Mouse (Mus musculus): ENCODE results near the gene Frmpd1. TPM values are rescaled to one million over a fixed set of nuclear protein-coding genes. Genes with fewer than 3 reads are reported as not detected.

The Frmpd1 gene
- polyA plus RNA-seq, 1 experiment from 2014 or later: 1.7 TPM

- Histone ChIP-seq H3K36me3 (ENCODE audit: control insufficient read depth, insufficient read depth, low read length) (no peaks in the 10 kb centered on the region), H3K27me3 (ENCODE audit: control insufficient read depth, insufficient read depth, low read depth, low read length) (no peaks in the 10 kb centered on the region), H3K9ac (ENCODE audit: low read depth, low read length) (no peak overlapping the region), H3K27ac (ENCODE audit: low read length) (no peak overlapping the region), H3K4me3 (ENCODE audit: low read depth, low read length) (no peak overlapping the region), H3K4me1 (ENCODE audit: control insufficient read depth, insufficient read depth, low read length) (no peaks in the 10 kb centered on the region), H3K9me3 (replicated peaks; ENCODE audit: control insufficient read depth, low read length, poor library complexity, severe bottlenecking) (no peaks in the 10 kb centered on the region), H3K4me2 (ENCODE audit: low read length) (no peak overlapping the region)
- no peak for ATAC-seq
- WGBS: 54% methylated on average over 3 of the region's 3 CpGs
Observed at GRCm38 (mm10) chr4:45286318-45286717, 101.6 kb downstream of the Frmpd1 start.

- Histone ChIP-seq H3K4me2 (ENCODE audit: low read length) (no peak overlapping the region), H3K36me3 (ENCODE audit: control insufficient read depth, insufficient read depth, low read length) (no peaks in the 10 kb centered on the region), H3K9ac (ENCODE audit: low read depth, low read length) (no peak overlapping the region), H3K27me3 (ENCODE audit: control insufficient read depth, insufficient read depth, low read depth, low read length) (no peaks in the 10 kb centered on the region), H3K4me1 (ENCODE audit: control insufficient read depth, insufficient read depth, low read length) (no peaks in the 10 kb centered on the region), H3K27ac (ENCODE audit: low read length) (no peak overlapping the region), H3K9me3 (replicated peaks; ENCODE audit: control insufficient read depth, low read length, poor library complexity, severe bottlenecking) (no peaks in the 10 kb centered on the region), H3K4me3 (ENCODE audit: low read depth, low read length) (no peak overlapping the region)
- ATAC-seq: no peak
- WGBS: 76% methylated on average over 5 of the region's 5 CpGs
Observed at GRCm38 (mm10) chr4:45287906-45288305, 103.2 kb downstream of the Frmpd1 start.

- H3K27ac ChIP-seq (ENCODE audit: low read length): peak within 1 kb of the TSS; percentile 48; the same call in 1 of the 2 replicates
- peak within 1 kb of the TSS; percentile 83 for H3K4me2 ChIP-seq (ENCODE audit: low read length)
- no peaks in the 10 kb centered on the region for H3K27me3 ChIP-seq (ENCODE audit: control insufficient read depth, insufficient read depth, low read depth, low read length)
- 22% methylated on average over 27 of the region's 27 CpGs for WGBS
- H3K36me3 ChIP-seq (ENCODE audit: control insufficient read depth, insufficient read depth, low read length): peaks cover 10% of the 10 kb centered on the region
- H3K9me3 ChIP-seq (replicated peaks; ENCODE audit: control insufficient read depth, low read length, poor library complexity, severe bottlenecking): no peaks in the 10 kb centered on the region
- peak within 1 kb of the TSS; percentile 75 for H3K4me3 ChIP-seq (ENCODE audit: low read depth, low read length)
- peak within 1 kb of the TSS; percentile 83 for H3K9ac ChIP-seq (ENCODE audit: low read depth, low read length)
- peak; percentile 97 for ATAC-seq
- peaks cover 11% of the 10 kb centered on the region for H3K4me1 ChIP-seq (ENCODE audit: control insufficient read depth, insufficient read depth, low read length)
Observed at GRCm38 (mm10) chr4:45296662-45297564, 112.2 kb downstream of the Frmpd1 start, which contains the start of gene Trmt10b. Trmt10b (plus strand) TSS chr4:45297127.

GRCm38 (mm10) chr4:45305536-45305935 lies 120.9 kb downstream of the Frmpd1 start:
- no peaks in the 10 kb centered on the region for H3K27me3 ChIP-seq (ENCODE audit: control insufficient read depth, insufficient read depth, low read depth, low read length)
- H3K9me3 ChIP-seq (replicated peaks; ENCODE audit: control insufficient read depth, low read length, poor library complexity, severe bottlenecking): no peaks in the 10 kb centered on the region
- no peak for ATAC-seq
- no peaks in the 10 kb centered on the region for H3K4me1 ChIP-seq (ENCODE audit: control insufficient read depth, insufficient read depth, low read length)
- no peak overlapping the region for H3K27ac ChIP-seq (ENCODE audit: low read length)
- no peak overlapping the region for H3K4me3 ChIP-seq (ENCODE audit: low read depth, low read length)
- WGBS: 97% methylated on average over 14 of the region's 14 CpGs
- H3K9ac ChIP-seq (ENCODE audit: low read depth, low read length): no peak overlapping the region
- H3K4me2 ChIP-seq (ENCODE audit: low read length): no peak overlapping the region
- peaks cover 62% of the 10 kb centered on the region for H3K36me3 ChIP-seq (ENCODE audit: control insufficient read depth, insufficient read depth, low read length)

GRCm38 (mm10) chr4:45308046-45308445 lies 123.4 kb downstream of the Frmpd1 start:
- no peak overlapping the region for H3K9ac ChIP-seq (ENCODE audit: low read depth, low read length)
- no peaks in the 10 kb centered on the region for H3K9me3 ChIP-seq (replicated peaks; ENCODE audit: control insufficient read depth, low read length, poor library complexity, severe bottlenecking)
- 31% methylated on average over 11 of the region's 11 CpGs for WGBS
- H3K27me3 ChIP-seq (ENCODE audit: control insufficient read depth, insufficient read depth, low read depth, low read length): no peaks in the 10 kb centered on the region
- H3K4me3 ChIP-seq (ENCODE audit: low read depth, low read length): no peak overlapping the region
- no peak overlapping the region for H3K27ac ChIP-seq (ENCODE audit: low read length)
- no peak for ATAC-seq
- no peak overlapping the region for H3K4me2 ChIP-seq (ENCODE audit: low read length)
- peaks cover 43% of the 10 kb centered on the region for H3K36me3 ChIP-seq (ENCODE audit: control insufficient read depth, insufficient read depth, low read length)
- no peaks in the 10 kb centered on the region for H3K4me1 ChIP-seq (ENCODE audit: control insufficient read depth, insufficient read depth, low read length)

GRCm38 (mm10) chr4:45308606-45309005 lies 123.9 kb downstream of the Frmpd1 start:
- Histone ChIP-seq H3K27me3 (ENCODE audit: control insufficient read depth, insufficient read depth, low read depth, low read length) (no peaks in the 10 kb centered on the region), H3K9me3 (replicated peaks; ENCODE audit: control insufficient read depth, low read length, poor library complexity, severe bottlenecking) (no peaks in the 10 kb centered on the region), H3K9ac (ENCODE audit: low read depth, low read length) (no peak overlapping the region), H3K4me3 (ENCODE audit: low read depth, low read length) (no peak overlapping the region), H3K4me2 (ENCODE audit: low read length) (no peak overlapping the region), H3K4me1 (ENCODE audit: control insufficient read depth, insufficient read depth, low read length) (no peaks in the 10 kb centered on the region), H3K27ac (ENCODE audit: low read length) (no peak overlapping the region), H3K36me3 (ENCODE audit: control insufficient read depth, insufficient read depth, low read length) (peaks cover 41% of the 10 kb centered on the region)
- ATAC-seq: no peak
- 95% methylated on average over 6 of the region's 6 CpGs for WGBS

- Histone ChIP-seq H3K4me3 (ENCODE audit: low read depth, low read length) (no peak overlapping the region), H3K27ac (ENCODE audit: low read length) (no peak overlapping the region), H3K9ac (ENCODE audit: low read depth, low read length) (no peak overlapping the region), H3K36me3 (ENCODE audit: control insufficient read depth, insufficient read depth, low read length) (peaks cover 30% of the 10 kb centered on the region), H3K9me3 (replicated peaks; ENCODE audit: control insufficient read depth, low read length, poor library complexity, severe bottlenecking) (no peaks in the 10 kb centered on the region), H3K27me3 (ENCODE audit: control insufficient read depth, insufficient read depth, low read depth, low read length) (no peaks in the 10 kb centered on the region), H3K4me2 (ENCODE audit: low read length) (no peak overlapping the region), H3K4me1 (ENCODE audit: control insufficient read depth, insufficient read depth, low read length) (no peaks in the 10 kb centered on the region)
- ATAC-seq: no peak
- 100% methylated on average over 2 of the region's 2 CpGs for WGBS
Observed at GRCm38 (mm10) chr4:45311056-45311455, 126.4 kb downstream of the Frmpd1 start.

GRCm38 (mm10) chr4:45320159-45320816 lies 135.6 kb downstream of the Frmpd1 start:
- peak overlapping the region; percentile 94 for H3K4me3 ChIP-seq (ENCODE audit: low read depth, low read length)
- H3K4me1 ChIP-seq (ENCODE audit: control insufficient read depth, insufficient read depth, low read length): peaks cover 9% of the 10 kb centered on the region
- peaks cover 27% of the 10 kb centered on the region for H3K27me3 ChIP-seq (ENCODE audit: control insufficient read depth, insufficient read depth, low read depth, low read length)
- no peaks in the 10 kb centered on the region for H3K9me3 ChIP-seq (replicated peaks; ENCODE audit: control insufficient read depth, low read length, poor library complexity, severe bottlenecking)
- peaks cover 3% of the 10 kb centered on the region; the same call in 1 of the 2 replicates for H3K36me3 ChIP-seq (ENCODE audit: control insufficient read depth, insufficient read depth, low read length)
- WGBS: under 1% methylated on average over 56 of the region's 56 CpGs
- ATAC-seq: peak; percentile 93
- peak overlapping the region; percentile 84 for H3K27ac ChIP-seq (ENCODE audit: low read length)
- peak overlapping the region; percentile 69 for H3K4me2 ChIP-seq (ENCODE audit: low read length)
- peak overlapping the region; percentile 87 for H3K9ac ChIP-seq (ENCODE audit: low read depth, low read length)

- Histone ChIP-seq H3K27ac (ENCODE audit: low read length) (no peak overlapping the region), H3K27me3 (ENCODE audit: control insufficient read depth, insufficient read depth, low read depth, low read length) (no peaks in the 10 kb centered on the region; the same call in 1 of the 2 replicates), H3K9ac (ENCODE audit: low read depth, low read length) (no peak overlapping the region), H3K9me3 (replicated peaks; ENCODE audit: control insufficient read depth, low read length, poor library complexity, severe bottlenecking) (no peaks in the 10 kb centered on the region), H3K36me3 (ENCODE audit: control insufficient read depth, insufficient read depth, low read length) (no peaks in the 10 kb centered on the region), H3K4me2 (ENCODE audit: low read length) (no peak overlapping the region), H3K4me3 (ENCODE audit: low read depth, low read length) (no peak overlapping the region), H3K4me1 (ENCODE audit: control insufficient read depth, insufficient read depth, low read length) (no peaks in the 10 kb centered on the region)
- no peak for ATAC-seq
- 83% methylated on average over 7 of the region's 7 CpGs for WGBS
Observed at GRCm38 (mm10) chr4:45331139-45331538, 146.5 kb downstream of the Frmpd1 start.
